Mouse (Mus musculus): ENCODE results near the gene Kmt2c. TPM values are rescaled to one million over a fixed set of nuclear protein-coding genes. Genes with fewer than 3 reads are reported as not detected.
"Not testable (repeated sequence)": the region's sequence is repeated elsewhere in the genome, so short reads cannot be mapped to it uniquely, and the experiment has no call there.

Gene Kmt2c
- polyA plus RNA-seq, 1 experiment from 2014 or later: 18.3 TPM

GRCm38 (mm10) chr5:25497720-25498345 is 750 bp downstream of the Kmt2c start:
- under 1% methylated on average over 54 of the region's 78 CpGs for WGBS
- peak; percentile 75 for DNase-seq
- TF ChIP-seq CTCF (IDR thresholded peaks at IDR 0.05; ENCODE audit: low read depth): no peak
- peak overlapping the region; percentile 94 for H3K4me3 ChIP-seq (ENCODE audit: low read depth, low read length)
- H3K27ac ChIP-seq (ENCODE audit: low read depth): peak overlapping the region; percentile 98
- no peaks in the 10 kb centered on the region for H3K36me3 ChIP-seq (ENCODE audit: insufficient read depth)
- ATAC-seq (ENCODE audit: insufficient read depth): peak; percentile 22; the same call in 1 of the 2 replicates
- H3K9me3 ChIP-seq (ENCODE audit: low read depth, low read length): no peaks in the 10 kb centered on the region
- H3K4me2 ChIP-seq: peak overlapping the region; percentile 61
- H3K27me3 ChIP-seq (ENCODE audit: insufficient read depth, low read length): no peaks in the 10 kb centered on the region
- H3K4me1 ChIP-seq (ENCODE audit: insufficient read depth): no peaks in the 10 kb centered on the region; the same call in 1 of the 2 replicates
- H3K9ac ChIP-seq: peak overlapping the region; percentile 91

- Histone ChIP-seq H3K36me3 (ENCODE audit: insufficient read depth) (no peaks in the 10 kb centered on the region), H3K27ac (ENCODE audit: low read depth) (peak overlapping the region; percentile 98), H3K27me3 (ENCODE audit: insufficient read depth, low read length) (no peaks in the 10 kb centered on the region), H3K4me3 (ENCODE audit: low read depth, low read length) (peak overlapping the region; percentile 94), H3K4me2 (peak overlapping the region; percentile 61), H3K9ac (peak overlapping the region; percentile 91), H3K4me1 (ENCODE audit: insufficient read depth) (no peaks in the 10 kb centered on the region; the same call in 1 of the 2 replicates), H3K9me3 (ENCODE audit: low read depth, low read length) (no peaks in the 10 kb centered on the region)
- WGBS: under 1% methylated on average over 10 of the region's 10 CpGs
- no peak for TF ChIP-seq CTCF (IDR thresholded peaks at IDR 0.05; ENCODE audit: low read depth)
- ATAC-seq (ENCODE audit: insufficient read depth) (no peak), DNase-seq (peak; percentile 47)
Measured at GRCm38 (mm10) chr5:25497369-25497719, 1.2 kb downstream of the Kmt2c start.

- TF ChIP-seq CTCF (IDR thresholded peaks at IDR 0.05; ENCODE audit: low read depth): no peak
- Histone ChIP-seq H3K9me3 (ENCODE audit: low read depth, low read length) (no peaks in the 10 kb centered on the region), H3K27me3 (ENCODE audit: insufficient read depth, low read length) (no peaks in the 10 kb centered on the region), H3K4me1 (ENCODE audit: insufficient read depth) (no peaks in the 10 kb centered on the region; the same call in 1 of the 2 replicates), H3K4me3 (ENCODE audit: low read depth, low read length) (peak overlapping the region; percentile 94), H3K27ac (ENCODE audit: low read depth) (no peak overlapping the region), H3K4me2 (peak overlapping the region; percentile 61), H3K36me3 (ENCODE audit: insufficient read depth) (no peaks in the 10 kb centered on the region), H3K9ac (no peak overlapping the region; the same call in 1 of the 2 replicates)
- DNase-seq (no peak), ATAC-seq (ENCODE audit: insufficient read depth) (no peak)
- WGBS: 45% methylated on average over 2 of the region's 2 CpGs
Measured at GRCm38 (mm10) chr5:25496652-25497051, 1.9 kb downstream of the Kmt2c start.

DNA sequence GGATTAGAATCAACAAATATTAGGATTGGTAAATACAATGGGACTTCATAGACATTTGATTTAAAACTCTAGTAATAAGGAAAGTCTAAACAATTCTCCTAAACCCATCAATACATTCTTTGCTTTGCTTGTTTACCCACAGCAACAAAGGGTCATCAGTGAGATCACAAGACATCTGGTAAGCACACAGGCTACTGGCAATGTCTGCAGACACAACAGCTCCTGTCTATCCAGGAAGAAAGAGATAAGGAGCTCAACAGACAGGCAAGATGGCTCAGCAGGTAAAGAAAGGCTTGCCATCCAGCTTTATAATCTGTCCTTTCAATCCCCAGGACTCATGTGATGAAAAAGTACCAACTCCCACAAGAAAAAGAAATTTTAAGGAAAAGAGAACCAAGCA is 19.7 kb downstream of the Kmt2c start:
- Histone ChIP-seq H3K4me2 (no peak overlapping the region), H3K9ac (no peak overlapping the region), H3K4me1 (ENCODE audit: insufficient read depth) (no peaks in the 10 kb centered on the region), H3K4me3 (ENCODE audit: low read depth, low read length) (no peak overlapping the region), H3K9me3 (ENCODE audit: low read depth, low read length) (no peaks in the 10 kb centered on the region), H3K27me3 (ENCODE audit: insufficient read depth, low read length) (no peaks in the 10 kb centered on the region), H3K27ac (ENCODE audit: low read depth) (no peak overlapping the region), H3K36me3 (ENCODE audit: insufficient read depth) (no peaks in the 10 kb centered on the region)
- ATAC-seq (ENCODE audit: insufficient read depth) (no peak), DNase-seq (no peak)
- TF ChIP-seq CTCF (IDR thresholded peaks at IDR 0.05; ENCODE audit: low read depth): no peak

DNA sequence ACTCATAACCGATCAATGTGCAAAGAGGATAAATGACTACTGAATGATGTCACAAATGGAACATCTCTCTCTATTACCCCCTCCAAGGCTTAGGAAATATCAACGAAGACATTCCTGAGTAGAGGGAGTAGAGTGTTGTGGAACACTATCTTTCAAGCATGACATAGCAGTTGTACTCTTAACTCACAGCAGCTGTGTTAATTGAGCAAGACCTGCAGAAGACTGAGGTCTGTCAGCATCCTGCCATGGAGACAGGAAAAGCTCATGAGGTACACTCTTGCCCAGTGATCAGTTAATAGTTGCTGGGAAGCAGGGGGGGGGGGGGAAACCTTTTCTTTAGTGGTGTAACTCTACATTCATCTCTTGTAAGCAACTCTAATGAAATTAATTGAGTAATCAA is 22.8 kb downstream of the Kmt2c start:
- Histone ChIP-seq H3K4me1 (ENCODE audit: insufficient read depth) (no peaks in the 10 kb centered on the region), H3K27ac (ENCODE audit: low read depth) (no peak overlapping the region), H3K4me3 (ENCODE audit: low read depth, low read length) (no peak overlapping the region), H3K9ac (no peak overlapping the region), H3K36me3 (ENCODE audit: insufficient read depth) (no peaks in the 10 kb centered on the region), H3K27me3 (ENCODE audit: insufficient read depth, low read length) (no peaks in the 10 kb centered on the region), H3K9me3 (ENCODE audit: low read depth, low read length) (no peaks in the 10 kb centered on the region), H3K4me2 (no peak overlapping the region)
- WGBS: 59% methylated on average over 2 of the region's 2 CpGs
- no peak for TF ChIP-seq CTCF (IDR thresholded peaks at IDR 0.05; ENCODE audit: low read depth)
- DNase-seq (no peak), ATAC-seq (ENCODE audit: insufficient read depth) (no peak)

GRCm38 (mm10) chr5:25472070-25472469 is 26.5 kb downstream of the Kmt2c start:
- Histone ChIP-seq H3K4me2 (peak overlapping the region; percentile 60), H3K4me3 (ENCODE audit: low read depth, low read length) (peak overlapping the region; percentile 31), H3K27me3 (ENCODE audit: insufficient read depth, low read length) (no peaks in the 10 kb centered on the region), H3K9ac (peak overlapping the region; percentile 39; the same call in 1 of the 2 replicates), H3K36me3 (ENCODE audit: insufficient read depth) (no peaks in the 10 kb centered on the region), H3K4me1 (ENCODE audit: insufficient read depth) (no peaks in the 10 kb centered on the region), H3K27ac (ENCODE audit: low read depth) (peak overlapping the region; percentile 48), H3K9me3 (ENCODE audit: low read depth, low read length) (no peaks in the 10 kb centered on the region)
- under 1% methylated on average over 6 of the region's 6 CpGs for WGBS
- TF ChIP-seq CTCF (IDR thresholded peaks at IDR 0.05; ENCODE audit: low read depth): no peak
- ATAC-seq (ENCODE audit: insufficient read depth) (peak; percentile 87), DNase-seq (peak; percentile 80)

GRCm38 (mm10) chr5:25461956-25462355 is 36.6 kb downstream of the Kmt2c start:
- H3K9me3 ChIP-seq (ENCODE audit: low read depth, low read length): no peaks in the 10 kb centered on the region
- 76% methylated on average over 1 of the region's 1 CpGs for WGBS
- H3K9ac ChIP-seq: no peak overlapping the region
- DNase-seq (no peak), ATAC-seq (ENCODE audit: insufficient read depth) (no peak)
- no peak overlapping the region for H3K4me2 ChIP-seq
- no peak overlapping the region for H3K4me3 ChIP-seq (ENCODE audit: low read depth, low read length)
- no peak overlapping the region for H3K27ac ChIP-seq (ENCODE audit: low read depth)
- H3K36me3 ChIP-seq (ENCODE audit: insufficient read depth): no peaks in the 10 kb centered on the region
- no peaks in the 10 kb centered on the region for H3K4me1 ChIP-seq (ENCODE audit: insufficient read depth)
- no peak for TF ChIP-seq CTCF (IDR thresholded peaks at IDR 0.05; ENCODE audit: low read depth)
- H3K27me3 ChIP-seq (ENCODE audit: insufficient read depth, low read length): no peaks in the 10 kb centered on the region

- H3K9me3 ChIP-seq (ENCODE audit: low read depth, low read length); H3K4me3 ChIP-seq (ENCODE audit: low read depth, low read length); ATAC-seq (ENCODE audit: insufficient read depth); H3K27ac ChIP-seq (ENCODE audit: low read depth); H3K4me1 ChIP-seq (ENCODE audit: insufficient read depth); H3K36me3 ChIP-seq (ENCODE audit: insufficient read depth); DNase-seq; H3K9ac ChIP-seq; H3K27me3 ChIP-seq (ENCODE audit: insufficient read depth, low read length); H3K4me2 ChIP-seq: not testable (repeated sequence)
Measured at GRCm38 (mm10) chr5:25455432-25455831, 43.2 kb downstream of the Kmt2c start.

Data from lung, embryonic 14.5 days (tissue).